In the genomic region with DNA sequence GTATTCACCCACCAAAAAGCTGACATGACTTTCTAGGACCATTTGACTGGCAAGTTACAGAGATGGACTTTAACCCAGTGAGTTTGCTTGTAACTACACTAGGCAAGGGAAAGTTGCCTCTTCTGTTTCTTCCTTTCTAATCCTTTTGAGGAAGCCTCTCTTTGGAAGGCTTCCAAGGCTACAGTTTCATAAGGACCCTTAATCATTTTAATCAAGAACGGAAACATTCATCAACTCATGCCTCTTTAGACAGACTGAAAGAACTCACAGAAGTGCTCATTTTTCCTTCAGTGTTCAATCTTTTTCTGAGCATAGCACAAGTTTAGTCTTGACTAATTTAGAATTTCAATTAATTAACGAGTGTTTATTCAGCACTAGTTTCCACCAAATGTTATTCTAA, we compare ENCODE assay signal across 11 mouse cellular contexts.
"Had no signal": no experiment of that assay in that cellular context is flagged by ENCODE, and none has a peak within 500 bp of the region (broad histone marks: within the 10 kb centered on the region; RNA-seq: fewer than 3 reads in every experiment).

No protein-coding gene starts in this region.

- H3K9me3 ChIP-seq: limb, embryonic 15.5 days; liver, embryonic 12.5 days; lung, embryonic 15.5 days; midbrain, embryonic 13.5 days; neural tube, embryonic 12.5 days had no signal

- H3K27me3 ChIP-seq: liver, embryonic 12.5 days; lung, embryonic 15.5 days; midbrain, embryonic 13.5 days; neural tube, embryonic 12.5 days had no signal

- H3K27ac ChIP-seq: layer of hippocampus, adult 2 months; limb, embryonic 15.5 days; liver, embryonic 12.5 days; lung, embryonic 15.5 days; midbrain, embryonic 13.5 days; neural tube, embryonic 12.5 days; stomach, postnatal 0 days had no signal

- DNase-seq: left cerebral cortex, postnatal 4 days; lung, postnatal 14 days; thymus, postnatal 4 days had no signal

- H3K4me2 ChIP-seq: limb, embryonic 15.5 days; liver, embryonic 12.5 days; lung, embryonic 15.5 days; midbrain, embryonic 13.5 days; neural tube, embryonic 12.5 days had no signal

- H3K4me1 ChIP-seq: limb, embryonic 15.5 days; liver, embryonic 12.5 days had no signal

- ATAC-seq: liver, embryonic 12.5 days; midbrain, embryonic 13.5 days had no signal

- H3K4me3 ChIP-seq: layer of hippocampus, adult 2 months; limb, embryonic 15.5 days; liver, embryonic 12.5 days; lung, embryonic 15.5 days; midbrain, embryonic 13.5 days; myocyte; neural tube, embryonic 12.5 days had no signal

- H3K9ac ChIP-seq: limb, embryonic 15.5 days; liver, embryonic 12.5 days; lung, embryonic 15.5 days; midbrain, embryonic 13.5 days; neural tube, embryonic 12.5 days had no signal

- H3K36me3 ChIP-seq: limb, embryonic 15.5 days; liver, embryonic 12.5 days; lung, embryonic 15.5 days; midbrain, embryonic 13.5 days; neural tube, embryonic 12.5 days had no signal
